Mouse (Mus musculus): ENCODE data around the gene Tmigd3. TPM values are rescaled to one million over a fixed set of nuclear protein-coding genes. Genes with fewer than 3 reads are reported as not detected.

Tmigd3 gene
- polyA plus RNA-seq, 1 experiment from 2014 or later, result 0.42 TPM

DNA sequence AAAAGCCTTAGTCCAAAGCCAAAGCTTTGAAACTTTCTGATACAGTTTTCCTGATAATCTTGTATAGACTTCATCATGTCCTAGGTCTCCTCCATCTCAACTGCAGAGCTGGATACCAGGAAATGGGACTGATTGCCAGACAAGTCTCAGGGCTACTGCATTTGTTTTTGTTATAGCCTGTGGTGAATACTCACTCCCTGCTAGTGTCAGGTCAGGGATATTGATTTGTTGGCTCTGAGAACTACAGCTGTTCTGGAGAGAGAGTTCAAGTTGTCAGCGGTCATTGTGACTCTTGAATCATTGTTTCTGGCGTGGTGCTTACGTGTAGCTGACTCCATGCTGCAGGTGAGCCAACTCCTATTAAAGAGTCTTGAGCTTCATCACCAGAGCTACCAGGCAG is 102.7 kb downstream of the Tmigd3 start, which contains the start of gene Ovgp1:
Gene Ovgp1 (plus strand): TSS at position 301 of the 400 bp plus-strand sequence.
- no peak within 1 kb of the TSS for H3K9ac ChIP-seq
- WGBS, result 74% methylated on average over 3 of the region's 3 CpGs
- H3K27ac ChIP-seq (ENCODE audit: poor library complexity, severe bottlenecking), result no peak within 1 kb of the TSS
- no peaks in the 10 kb centered on the region for H3K27me3 ChIP-seq (replicated peaks)
- no peak within 1 kb of the TSS for H3K4me3 ChIP-seq
- no peaks in the 10 kb centered on the region for H3K4me1 ChIP-seq (replicated peaks)
- H3K4me2 ChIP-seq, result no peak within 1 kb of the TSS
- no peak for ATAC-seq (ENCODE audit: insufficient number of reproducible peaks, low FRiP score)
- no peaks in the 10 kb centered on the region for H3K9me3 ChIP-seq (replicated peaks)
- peaks cover 16% of the 10 kb centered on the region for H3K36me3 ChIP-seq

Other genes with a start within 250 kb of the Tmigd3 start
- gene Ddx20, start 183.3 kb upstream of the Tmigd3 start, polyA plus RNA-seq (2016; fragmentation: Nextera tagmentation; extraction: Ambion mirVana), result 23.0 and 23.8 TPM in 2 replicates
- 2.2 and 3.2 TPM in 2 replicates for gene Inka2, start 166.3 kb upstream of the Tmigd3 start, polyA plus RNA-seq (2016; fragmentation: Nextera tagmentation; extraction: Ambion mirVana)
- gene Rap1a, start 69.6 kb upstream of the Tmigd3 start, polyA plus RNA-seq (2016; fragmentation: Nextera tagmentation; extraction: Ambion mirVana), result 88.9 and 92.0 TPM in 2 replicates
- gene Adora3, start within 50 bp of the Tmigd3 start, polyA plus RNA-seq (2016; fragmentation: Nextera tagmentation; extraction: Ambion mirVana), result 0.10 TPM in 1 of 2 replicates, not detected in the other
- gene I830077J02Rik, start 61.8 kb downstream of the Tmigd3 start, polyA plus RNA-seq (2016; fragmentation: Nextera tagmentation; extraction: Ambion mirVana), result 2.1 and 2.9 TPM in 2 replicates
- gene Wdr77, start 88.5 kb downstream of the Tmigd3 start, polyA plus RNA-seq (2016; fragmentation: Nextera tagmentation; extraction: Ambion mirVana), result 89.4 and 89.9 TPM in 2 replicates
- 745 and 746 TPM in 2 replicates for gene Atp5f1, start 89.2 kb downstream of the Tmigd3 start, polyA plus RNA-seq (2016; fragmentation: Nextera tagmentation; extraction: Ambion mirVana)
- gene Ovgp1, start 102.8 kb downstream of the Tmigd3 start, polyA plus RNA-seq (2016; fragmentation: Nextera tagmentation; extraction: Ambion mirVana), result 1.9 TPM in 2 replicates
- gene Pifo, start 143.7 kb downstream of the Tmigd3 start, polyA plus RNA-seq (2016; fragmentation: Nextera tagmentation; extraction: Ambion mirVana), result not detected in 2 replicates
- 0.24 and 0.39 TPM in 2 replicates for gene Chil5, start 161.9 kb downstream of the Tmigd3 start, polyA plus RNA-seq (2016; fragmentation: Nextera tagmentation; extraction: Ambion mirVana)
- gene Chia1, start 242.3 kb downstream of the Tmigd3 start, polyA plus RNA-seq (2016; fragmentation: Nextera tagmentation; extraction: Ambion mirVana), result 0.13 and 0.18 TPM in 2 replicates

All from heart, embryonic 12.5 days (tissue).